Mouse (Mus musculus): ENCODE results near the gene Tmprss12.
"Not testable (repeated sequence)": the region's sequence is repeated elsewhere in the genome, so short reads cannot be mapped to it uniquely, and the experiment has no call there.

Gene Tmprss12

GRCm38 (mm10) chr15:100325235-100325634 lies 44.6 kb downstream of the Tmprss12 start:
- no peak for DNase-seq (ENCODE audit: low spot score)

- DNase-seq (ENCODE audit: low spot score), result not testable (repeated sequence)
Observed at GRCm38 (mm10) chr15:100328089-100328488, 47.5 kb downstream of the Tmprss12 start.

- DNase-seq (ENCODE audit: low spot score), result not testable (repeated sequence)
Observed at GRCm38 (mm10) chr15:100329336-100329735, 48.7 kb downstream of the Tmprss12 start.

- DNase-seq (ENCODE audit: low spot score), result no peak
Observed at GRCm38 (mm10) chr15:100330739-100331138, 50.1 kb downstream of the Tmprss12 start.

GRCm38 (mm10) chr15:100332077-100332961 lies 51.7 kb downstream of the Tmprss12 start:
- DNase-seq (ENCODE audit: low spot score), result not testable (repeated sequence)

- DNase-seq (ENCODE audit: low spot score), result no peak
Observed at GRCm38 (mm10) chr15:100334629-100335028, 54.0 kb downstream of the Tmprss12 start, which contains the start of gene Mettl7a3. Gene Mettl7a3 (plus strand): TSS chr15:100334929.

GRCm38 (mm10) chr15:100337328-100337727 lies 56.7 kb downstream of the Tmprss12 start:
- not testable (repeated sequence) for DNase-seq (ENCODE audit: low spot score)

GRCm38 (mm10) chr15:100337847-100338246 lies 57.2 kb downstream of the Tmprss12 start:
- DNase-seq (ENCODE audit: low spot score), result not testable (repeated sequence)

GRCm38 (mm10) chr15:100341314-100341980 lies 60.8 kb downstream of the Tmprss12 start:
- not testable (repeated sequence) for DNase-seq (ENCODE audit: low spot score)
